Mouse (Mus musculus): ENCODE data around the gene Podxl.

GRCm38 (mm10) chr6:31564182-31564531 is 376 bp upstream of the Podxl start:
- TF ChIP-seq POLR2A (IDR thresholded peaks at IDR 0.05; ENCODE audit: extremely low read depth, insufficient read depth, low read length): no peak
- no peak for TF ChIP-seq CTCF (IDR thresholded peaks at IDR 0.05; ENCODE audit: low read depth, low read length)
